9 mouse cellular contexts compared by ENCODE assay signal in the genomic region with DNA sequence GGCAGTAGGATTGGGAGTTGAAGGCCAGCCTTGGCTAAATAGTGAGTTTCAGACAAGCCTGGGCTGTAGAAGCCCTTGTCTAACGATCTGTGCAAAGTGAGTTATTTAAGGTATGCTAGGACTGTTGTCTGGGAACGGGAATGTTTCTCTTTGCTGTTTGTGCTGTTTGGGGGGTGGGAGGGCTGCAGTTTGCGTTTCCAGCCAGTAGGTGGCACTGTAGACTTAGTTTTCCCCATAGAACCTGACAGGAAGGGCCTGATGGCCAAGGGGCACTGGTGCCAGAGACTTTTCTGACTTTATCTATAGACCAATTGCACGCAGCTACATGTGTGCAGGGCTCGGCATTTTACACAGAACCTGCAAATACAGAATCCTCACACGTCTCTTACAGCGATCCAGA. TPM values are rescaled to one million over a fixed set of nuclear protein-coding genes. Genes with fewer than 3 reads are reported as not detected.
DNase-seq lines count a peak whose midpoint lies in the region; ATAC-seq and TF ChIP-seq lines count a peak whose summit lies in the region.
"Had no signal": no experiment of that assay in that cellular context is flagged by ENCODE, and none has a peak within 500 bp of the region (broad histone marks: within the 10 kb centered on the region; RNA-seq: fewer than 3 reads in every experiment).

No protein-coding gene starts in this region.

- no peaks in the 10 kb centered on the region; the same call in 1 of the 2 replicates for H3K79me2 ChIP-seq in CH12.LX (replicated peaks; ENCODE audit: control insufficient read depth, extremely low read depth, insufficient read depth, poor library complexity, severe bottlenecking)

- no peaks in the 10 kb centered on the region; the same call in 1 of the 2 replicates for H3K36me3 ChIP-seq in forebrain, embryonic 11.5 days (ENCODE audit: control insufficient read depth, insufficient read depth, low read length)
- peaks cover 59% of the 10 kb centered on the region for H3K36me3 ChIP-seq in forebrain, embryonic 12.5 days (replicated peaks)
- H3K36me3 ChIP-seq in CH12.LX (replicated peaks in 1 of 2; ENCODE audit: control insufficient read depth in 1 of 2, insufficient read depth in 1 of 2, low read length in 1 of 2) = peaks cover 32 to 55% of the 10 kb centered on the region in 2 experiments
- H3K36me3 ChIP-seq in kidney, postnatal 0 days (ENCODE audit: insufficient read depth, low read length) = peaks cover 39% of the 10 kb centered on the region
- H3K36me3 ChIP-seq in lung, postnatal 0 days (ENCODE audit: insufficient read depth, low read length) = peaks cover 9% of the 10 kb centered on the region; the same call in 1 of the 2 replicates
- H3K36me3 ChIP-seq in spleen, adult 2 months (ENCODE audit: control insufficient read depth, insufficient read depth, low read length) = peaks cover 37% of the 10 kb centered on the region

- peak; percentile 68 to 83 for TF ChIP-seq CTCF in CH12.LX (conservative IDR thresholded peaks at IDR 0.05 in 1 of 2, IDR thresholded peaks at IDR 0.05 in 1 of 2; ENCODE audit: low read depth in 2 of 2, low read length in 2 of 2)
- TF ChIP-seq CTCF in kidney, postnatal 0 days (IDR thresholded peaks at IDR 0.05; ENCODE audit: low read depth) = peak; percentile 97
- TF ChIP-seq CTCF in lung, postnatal 0 days (IDR thresholded peaks at IDR 0.05) = peak; percentile 94
- TF ChIP-seq CTCF in spleen, adult 2 months (IDR thresholded peaks at IDR 0.05; ENCODE audit: extremely low read depth, insufficient read depth, insufficient read length, insufficient replicate concordance) = peak; percentile 81; the same call in 1 of the 2 replicates

- H3K27ac ChIP-seq in forebrain, embryonic 11.5 days (ENCODE audit: low read depth, low read length) = no peak overlapping the region
- H3K27ac ChIP-seq in forebrain, embryonic 12.5 days = no peak overlapping the region
- H3K27ac ChIP-seq in CH12.LX (ENCODE audit: insufficient read depth, low read depth) = no peak overlapping the region
- no peak overlapping the region for H3K27ac ChIP-seq in kidney, postnatal 0 days
- no peak overlapping the region for H3K27ac ChIP-seq in lung, postnatal 0 days (ENCODE audit: low read length)
- no peak overlapping the region for H3K27ac ChIP-seq in spleen, adult 2 months (ENCODE audit: insufficient read depth, low read length)
- H3K27ac ChIP-seq: limb, embryonic 12.5 days had no signal

- no peak for TF ChIP-seq EP300 in CH12.LX (IDR thresholded peaks at IDR 0.05; ENCODE audit: low read length)
- TF ChIP-seq EP300 in lung, postnatal 0 days (IDR thresholded peaks at IDR 0.05) = no peak

- no peak for ATAC-seq in forebrain, embryonic 11.5 days (replicated peaks; ENCODE audit: low FRiP score)
- ATAC-seq in forebrain, embryonic 12.5 days (ENCODE audit: low FRiP score) = no peak
- ATAC-seq in kidney, postnatal 0 days (replicated peaks; ENCODE audit: low FRiP score, low read depth) = no peak; the same call in 1 of the 2 replicates
- ATAC-seq in lung, postnatal 0 days = peak; percentile 67

- no peaks in the 10 kb centered on the region for H3K9me3 ChIP-seq in forebrain, embryonic 11.5 days (ENCODE audit: control insufficient read depth, low read length)
- H3K9me3 ChIP-seq in forebrain, embryonic 12.5 days = no peaks in the 10 kb centered on the region
- no peaks in the 10 kb centered on the region for H3K9me3 ChIP-seq in CH12.LX (replicated peaks; ENCODE audit: low read length)
- H3K9me3 ChIP-seq in kidney, postnatal 0 days (replicated peaks; ENCODE audit: low read length) = no peaks in the 10 kb centered on the region
- no peaks in the 10 kb centered on the region for H3K9me3 ChIP-seq in lung, postnatal 0 days (ENCODE audit: low read length)
- H3K9me3 ChIP-seq: limb, embryonic 12.5 days had no signal

- H3K27me3 ChIP-seq in forebrain, embryonic 11.5 days (ENCODE audit: control insufficient read depth, insufficient read depth, low read length) = no peaks in the 10 kb centered on the region
- peaks cover 6% of the 10 kb centered on the region; the same call in 1 of the 2 replicates for H3K27me3 ChIP-seq in forebrain, embryonic 12.5 days
- H3K27me3 ChIP-seq in CH12.LX (replicated peaks) = no peaks in the 10 kb centered on the region
- no peaks in the 10 kb centered on the region for H3K27me3 ChIP-seq in kidney, postnatal 0 days (ENCODE audit: insufficient read depth, low read length)
- no peaks in the 10 kb centered on the region for H3K27me3 ChIP-seq in lung, postnatal 0 days (replicated peaks; ENCODE audit: insufficient read depth, low read length)
- H3K27me3 ChIP-seq in spleen, adult 2 months (ENCODE audit: control insufficient read depth, insufficient read depth, low read length) = no peaks in the 10 kb centered on the region
- H3K27me3 ChIP-seq: limb, embryonic 12.5 days had no signal

- no peak overlapping the region for H3K4me3 ChIP-seq in forebrain, embryonic 11.5 days (ENCODE audit: low read depth, low read length)
- no peak overlapping the region for H3K4me3 ChIP-seq in forebrain, embryonic 12.5 days (replicated peaks)
- no peak overlapping the region for H3K4me3 ChIP-seq in CH12.LX (replicated peaks in 1 of 3; ENCODE audit: low read depth in 2 of 3, low read length in 2 of 3, poor library complexity in 1 of 3)
- H3K4me3 ChIP-seq in kidney, postnatal 0 days (replicated peaks; ENCODE audit: low read depth, low read length) = no peak overlapping the region
- H3K4me3 ChIP-seq in lung, postnatal 0 days (ENCODE audit: low read depth, low read length) = no peak overlapping the region
- no peak overlapping the region for H3K4me3 ChIP-seq in spleen, adult 2 months (ENCODE audit: extremely low read depth, insufficient read depth, insufficient read length)
- H3K4me3 ChIP-seq: limb, embryonic 12.5 days had no signal

- in situ Hi-C loops in CH12.LX (cut with MboI; ENCODE audit: low pct_ligation_motif_present, low pct_unique_long_range_greater_than_20kb, low sequenced_read_pairs) = loop anchor here (25.0 kb wide), 1 partner anchor 495 kb away; a partner anchor contains a TSS

- H3K4me2 ChIP-seq in forebrain, embryonic 11.5 days (ENCODE audit: low read depth, low read length, severe bottlenecking) = no peak overlapping the region
- H3K4me2 ChIP-seq in forebrain, embryonic 12.5 days = no peak overlapping the region
- no peak overlapping the region for H3K4me2 ChIP-seq in CH12.LX (ENCODE audit: insufficient read depth, low read depth, poor library complexity, severe bottlenecking)
- no peak overlapping the region for H3K4me2 ChIP-seq in kidney, postnatal 0 days (ENCODE audit: low read length)
- no peak overlapping the region for H3K4me2 ChIP-seq in lung, postnatal 0 days (replicated peaks; ENCODE audit: low read depth, low read length)
- H3K4me2 ChIP-seq: limb, embryonic 12.5 days had no signal

- peak; percentile 79 for TF ChIP-seq RAD21 in CH12.LX (IDR thresholded peaks at IDR 0.05; ENCODE audit: low read depth, low read length)

- dilution Hi-C loops in CH12.LX (cut with MboI; ENCODE audit: extremely low pct_ligation_motif_present, extremely low pct_unique_long_range_greater_than_20kb, low sequenced_read_pairs) = no loop called here

- H3K9ac ChIP-seq in forebrain, embryonic 11.5 days (ENCODE audit: low read length) = no peak overlapping the region
- no peak overlapping the region for H3K9ac ChIP-seq in forebrain, embryonic 12.5 days
- H3K9ac ChIP-seq in CH12.LX (ENCODE audit: insufficient read depth, low read depth) = no peak overlapping the region
- no peak overlapping the region for H3K9ac ChIP-seq in kidney, postnatal 0 days (ENCODE audit: low read depth, low read length)
- H3K9ac ChIP-seq in lung, postnatal 0 days (replicated peaks; ENCODE audit: low read depth) = no peak overlapping the region
- H3K9ac ChIP-seq: limb, embryonic 12.5 days had no signal

- peak; percentile 90 for DNase-seq in forebrain, embryonic 11.5 days (ENCODE audit: low spot score)
- peak; percentile 62 for DNase-seq in CH12.LX (ENCODE audit: extremely low read depth)
- peak; percentile 82 to 86 for DNase-seq in cerebellum, postnatal 10 days
- peak; percentile 58 for DNase-seq in heart, adult 8-10 months (ENCODE audit: low spot score)
- DNase-seq in kidney, postnatal 0 days (ENCODE audit: low spot score) = peak; percentile 84
- DNase-seq in lung, postnatal 0 days (ENCODE audit: low spot score) = peak; percentile 80
- peak in 1 of 2 experiments; percentile 54 for DNase-seq in spleen, adult 2 months (ENCODE audit: low read depth in 1 of 2, low spot score in 2 of 2)

- no peak for TF ChIP-seq POLR2A in CH12.LX (IDR thresholded peaks at IDR 0.05; ENCODE audit: low read depth, low read length)
- no peak for TF ChIP-seq POLR2A in spleen, adult 2 months (IDR thresholded peaks at IDR 0.05; ENCODE audit: low read depth, low read length)

- H3K4me1 ChIP-seq in forebrain, embryonic 11.5 days (replicated peaks; ENCODE audit: control insufficient read depth, insufficient read depth, low read length) = no peaks in the 10 kb centered on the region
- no peaks in the 10 kb centered on the region for H3K4me1 ChIP-seq in forebrain, embryonic 12.5 days
- peaks cover 12 to 33% of the 10 kb centered on the region in 2 experiments for H3K4me1 ChIP-seq in CH12.LX (ENCODE audit: control insufficient read depth in 1 of 2, insufficient read depth in 2 of 2)
- H3K4me1 ChIP-seq in kidney, postnatal 0 days (replicated peaks; ENCODE audit: insufficient read depth, low read length) = no peaks in the 10 kb centered on the region
- H3K4me1 ChIP-seq in lung, postnatal 0 days (ENCODE audit: insufficient read depth, low read depth, low read length) = no peaks in the 10 kb centered on the region
- H3K4me1 ChIP-seq in spleen, adult 2 months (ENCODE audit: control insufficient read depth, insufficient read depth, insufficient read length) = peaks cover 4% of the 10 kb centered on the region; the same call in 1 of the 2 replicates
- H3K4me1 ChIP-seq: limb, embryonic 12.5 days had no signal

- WGBS in forebrain, embryonic 11.5 days = 36% methylated on average over 7 of the region's 7 CpGs
- WGBS in forebrain, embryonic 12.5 days = 32% methylated on average over 7 of the region's 7 CpGs
- 30% methylated on average over 7 of the region's 7 CpGs for whole genome bisulfite sequencing in kidney, postnatal 0 days
- WGBS in lung, postnatal 0 days = 23% methylated on average over 7 of the region's 7 CpGs
- 28% methylated on average over 7 of the region's 7 CpGs for WGBS in spleen, adult 2 months

RNA-seq across cellular contexts. Expression of a gene that starts 8.4 kb away (rescaled TPM):
- polyA plus RNA-seq in forebrain, embryonic 11.5 days (2014; fragmentation: Nextera tagmentation; extraction: Ambion mirVana) = 28.6 and 31.8 TPM in 2 replicates
- polyA plus RNA-seq in forebrain, embryonic 12.5 days (2016; fragmentation: Nextera tagmentation; extraction: Ambion mirVana) = 26.0 and 26.6 TPM in 2 replicates
- total RNA-seq in CH12.LX (2012; rRNA removed) (36.2 and 37.4 TPM in 2 replicates), CH12.LX (2014; rRNA removed) (30.0 and 35.9 TPM in 2 replicates)
- 34.1 and 36.8 TPM in 2 replicates for polyA plus RNA-seq in CH12.LX (2012; ENCODE audit: insufficient read length, low read depth)
- total RNA-seq in heart, adult 8-10 months (2022) = 1 to 10 TPM; 7.2 to 8.1 (median 8.1) TPM
- polyA plus RNA-seq in kidney, postnatal 0 days (2015; fragmentation: Nextera tagmentation; extraction: Ambion mirVana) = 17.5 and 19.5 TPM in 2 replicates
- 15.8 and 17.6 TPM in 2 replicates for polyA plus RNA-seq in lung, postnatal 0 days (2015; fragmentation: Nextera tagmentation; extraction: Ambion mirVana)
- polyA plus RNA-seq in spleen, adult 2 months (2012; rRNA removed) = 36.1 and 55.9 TPM in 2 replicates

RNA-seq across cellular contexts. Expression of a gene that starts 9.4 kb away (rescaled TPM):
- 11.6 and 15.7 TPM in 2 replicates for polyA plus RNA-seq in forebrain, embryonic 11.5 days (2014; fragmentation: Nextera tagmentation; extraction: Ambion mirVana)
- polyA plus RNA-seq in forebrain, embryonic 12.5 days (2016; fragmentation: Nextera tagmentation; extraction: Ambion mirVana) = 3.9 and 6.8 TPM in 2 replicates
- 0.97 and 1.0 TPM in 2 replicates for total RNA-seq in CH12.LX (2012; rRNA removed)
- 0.61 and 1.1 TPM in 2 replicates for total RNA-seq in CH12.LX (2014; rRNA removed)
- 2.0 and 2.8 TPM in 2 replicates for polyA plus RNA-seq in CH12.LX (2012; ENCODE audit: insufficient read length, low read depth)
- 1 to 10 TPM in 3 of 4 experiments, under 1 TPM in 1; 0.88 to 1.6 (median 1.1) TPM for total RNA-seq in heart, adult 8-10 months (2022)
- 20.5 and 21.3 TPM in 2 replicates for polyA plus RNA-seq in kidney, postnatal 0 days (2015; fragmentation: Nextera tagmentation; extraction: Ambion mirVana)
- polyA plus RNA-seq in lung, postnatal 0 days (2015; fragmentation: Nextera tagmentation; extraction: Ambion mirVana) = 23.7 and 32.4 TPM in 2 replicates
- 15.5 and 26.1 TPM in 2 replicates for polyA plus RNA-seq in spleen, adult 2 months (2012; rRNA removed)

RNA-seq across cellular contexts. Expression of a gene that starts 18.0 kb away (rescaled TPM):
- 9.2 and 9.3 TPM in 2 replicates for polyA plus RNA-seq in forebrain, embryonic 11.5 days (2014; fragmentation: Nextera tagmentation; extraction: Ambion mirVana)
- 8.7 and 9.8 TPM in 2 replicates for polyA plus RNA-seq in forebrain, embryonic 12.5 days (2016; fragmentation: Nextera tagmentation; extraction: Ambion mirVana)
- 10.8 and 15.7 TPM in 2 replicates for total RNA-seq in CH12.LX (2012; rRNA removed)
- 7.2 and 9.7 TPM in 2 replicates for total RNA-seq in CH12.LX (2014; rRNA removed)
- polyA plus RNA-seq in CH12.LX (2012; ENCODE audit: insufficient read length, low read depth) = 20.9 and 26.1 TPM in 2 replicates
- 1 to 10 TPM; 3.0 to 4.6 (median 3.7) TPM for total RNA-seq in heart, adult 8-10 months (2022)
- 7.4 and 8.2 TPM in 2 replicates for polyA plus RNA-seq in kidney, postnatal 0 days (2015; fragmentation: Nextera tagmentation; extraction: Ambion mirVana)
- polyA plus RNA-seq in lung, postnatal 0 days (2015; fragmentation: Nextera tagmentation; extraction: Ambion mirVana) = 6.7 and 7.1 TPM in 2 replicates
- polyA plus RNA-seq in spleen, adult 2 months (2012; rRNA removed) = 3.7 and 6.0 TPM in 2 replicates

RNA-seq across cellular contexts. Expression of a gene that starts 39.4 kb away (rescaled TPM):
- 0.16 TPM in 1 of 2 replicates, not detected in the other for polyA plus RNA-seq in forebrain, embryonic 11.5 days (2014; fragmentation: Nextera tagmentation; extraction: Ambion mirVana)
- not detected in 2 replicates for polyA plus RNA-seq in forebrain, embryonic 12.5 days (2016; fragmentation: Nextera tagmentation; extraction: Ambion mirVana)
- total RNA-seq in CH12.LX (2012; rRNA removed) (not detected in 2 replicates), CH12.LX (2014; rRNA removed) (not detected in 2 replicates)
- not detected in 2 replicates for polyA plus RNA-seq in CH12.LX (2012; ENCODE audit: insufficient read length, low read depth)
- 10 to 100 TPM; 13.2 to 19.5 (median 16.9) TPM for total RNA-seq in heart, adult 8-10 months (2022)
- polyA plus RNA-seq in kidney, postnatal 0 days (2015; fragmentation: Nextera tagmentation; extraction: Ambion mirVana) = 0.75 and 0.83 TPM in 2 replicates
- polyA plus RNA-seq in lung, postnatal 0 days (2015; fragmentation: Nextera tagmentation; extraction: Ambion mirVana) = 0.37 and 0.39 TPM in 2 replicates
- 3.2 and 4.0 TPM in 2 replicates for polyA plus RNA-seq in spleen, adult 2 months (2012; rRNA removed)
- polyA plus RNA-seq: limb, embryonic 12.5 days had no signal

RNA-seq across cellular contexts. Expression of a gene that starts 46.8 kb away (rescaled TPM):
- 348 and 363 TPM in 2 replicates for polyA plus RNA-seq in forebrain, embryonic 11.5 days (2014; fragmentation: Nextera tagmentation; extraction: Ambion mirVana)
- polyA plus RNA-seq in forebrain, embryonic 12.5 days (2016; fragmentation: Nextera tagmentation; extraction: Ambion mirVana) = 393 and 406 TPM in 2 replicates
- 408 and 453 TPM in 2 replicates for total RNA-seq in CH12.LX (2012; rRNA removed)
- total RNA-seq in CH12.LX (2014; rRNA removed) = 199 and 206 TPM in 2 replicates
- 718 and 764 TPM in 2 replicates for polyA plus RNA-seq in CH12.LX (2012; ENCODE audit: insufficient read length, low read depth)
- total RNA-seq in heart, adult 8-10 months (2022) = 10 to 100 TPM; 66.4 to 92.0 (median 73.0) TPM
- polyA plus RNA-seq in kidney, postnatal 0 days (2015; fragmentation: Nextera tagmentation; extraction: Ambion mirVana) = 200 and 219 TPM in 2 replicates
- 130 and 154 TPM in 2 replicates for polyA plus RNA-seq in lung, postnatal 0 days (2015; fragmentation: Nextera tagmentation; extraction: Ambion mirVana)
- 28.6 and 28.7 TPM in 2 replicates for polyA plus RNA-seq in spleen, adult 2 months (2012; rRNA removed)
